Mouse (Mus musculus): ENCODE results near the gene Gm20708.

Gene Gm20708

DNA sequence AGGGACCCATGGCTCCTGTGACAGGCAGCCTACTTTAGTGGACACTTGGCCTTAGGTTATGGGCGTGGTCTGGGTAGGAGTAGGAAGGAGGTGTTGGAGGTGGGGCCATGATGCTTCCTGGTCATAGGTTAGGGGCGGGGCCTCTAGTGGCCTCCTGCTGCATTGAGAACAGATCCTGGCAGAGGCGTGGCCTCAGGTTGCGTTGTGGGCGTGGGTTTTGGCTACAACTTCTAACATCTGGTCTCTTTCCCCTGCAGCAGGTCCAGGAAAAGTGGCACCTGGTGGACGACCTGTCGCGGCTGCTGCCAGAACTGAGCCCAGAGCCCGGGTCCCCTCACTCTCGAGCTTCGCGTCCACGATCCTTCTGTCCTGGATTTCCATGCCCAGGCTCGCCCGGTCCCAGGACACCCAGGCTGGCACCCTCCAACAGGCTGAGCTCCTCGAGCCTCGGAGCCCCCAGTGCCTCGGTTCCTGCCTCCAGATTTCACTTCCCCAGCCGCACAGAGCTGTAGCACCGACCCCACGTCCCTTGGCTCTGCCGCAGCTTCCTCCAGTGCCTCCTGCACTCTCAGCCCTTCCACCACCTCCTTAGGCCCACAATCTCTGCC lies 17.1 kb upstream of the Gm20708 start:
- Histone ChIP-seq H3K4me3 (replicated peaks; ENCODE audit: low read length) (peak overlapping the region; percentile 64), H3K36me3 (ENCODE audit: insufficient read depth, low read length) (0 out of 2 replicates have a peak, but pooled peaks cover 3% of the 10 kb centered on the region)
- TF ChIP-seq POU5F1 (IDR thresholded peaks at IDR 0.05; ENCODE audit: borderline replicate concordance, low read length) (no peak), NANOG (IDR thresholded peaks at IDR 0.05; ENCODE audit: borderline replicate concordance, low read length) (no peak), CTCF (conservative IDR thresholded peaks at IDR 0.05; ENCODE audit: low read length) (no peak)

DNA sequence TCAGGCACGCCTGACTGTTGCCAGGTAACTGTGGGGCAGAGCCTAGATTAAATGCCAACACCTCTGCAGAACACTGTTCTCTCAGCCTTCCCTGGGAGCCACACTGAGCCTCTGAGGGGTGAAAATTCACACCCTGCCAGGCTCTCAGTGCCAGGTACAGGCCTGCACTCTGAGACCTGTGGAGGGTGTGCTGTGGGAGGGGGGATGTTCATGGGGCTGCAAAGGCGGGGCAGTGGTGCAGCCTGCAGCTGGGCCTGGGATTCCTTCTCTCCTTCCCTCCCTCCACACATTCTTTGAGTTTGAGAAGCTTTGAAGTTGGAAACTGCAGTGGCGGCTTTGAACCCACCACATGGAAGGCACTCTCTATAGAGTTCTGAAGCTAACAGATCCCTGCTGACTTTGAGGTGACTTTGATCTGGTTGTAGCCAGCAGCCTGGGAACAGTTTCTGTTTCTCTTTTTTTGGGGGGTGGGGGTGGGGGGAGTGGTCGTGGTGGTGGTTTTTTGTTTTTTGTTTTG lies 15.4 kb upstream of the Gm20708 start:
- no peaks in the 10 kb centered on the region for H3K9me3 ChIP-seq (ENCODE audit: low read length)
- peaks cover 13% of the 10 kb centered on the region; the same call in 1 of the 2 replicates for H3K27me3 ChIP-seq (ENCODE audit: insufficient read depth, low read length)
- peaks cover 71% of the 10 kb centered on the region for H3K4me1 ChIP-seq (replicated peaks; ENCODE audit: low read depth, low read length)
- no peak for TF ChIP-seq NANOG (IDR thresholded peaks at IDR 0.05; ENCODE audit: borderline replicate concordance, low read length)
- no peak for TF ChIP-seq POU5F1 (IDR thresholded peaks at IDR 0.05; ENCODE audit: borderline replicate concordance, low read length)
- TF ChIP-seq CTCF (conservative IDR thresholded peaks at IDR 0.05; ENCODE audit: low read length), result no peak
- no peaks in the 10 kb centered on the region for H3K36me3 ChIP-seq (ENCODE audit: insufficient read depth, low read length)
- H3K4me3 ChIP-seq (replicated peaks; ENCODE audit: low read length), result no peak overlapping the region

More for the DNA sequence above, 17.1 kb upstream of the Gm20708 start:
- peaks cover 55% of the 10 kb centered on the region for H3K4me1 ChIP-seq (replicated peaks; ENCODE audit: low read depth, low read length)
- no peaks in the 10 kb centered on the region for H3K9me3 ChIP-seq (ENCODE audit: low read length)
- 0 out of 2 replicates have a peak, but pooled peaks cover 7% of the 10 kb centered on the region for H3K27me3 ChIP-seq (ENCODE audit: insufficient read depth, low read length)

DNA sequence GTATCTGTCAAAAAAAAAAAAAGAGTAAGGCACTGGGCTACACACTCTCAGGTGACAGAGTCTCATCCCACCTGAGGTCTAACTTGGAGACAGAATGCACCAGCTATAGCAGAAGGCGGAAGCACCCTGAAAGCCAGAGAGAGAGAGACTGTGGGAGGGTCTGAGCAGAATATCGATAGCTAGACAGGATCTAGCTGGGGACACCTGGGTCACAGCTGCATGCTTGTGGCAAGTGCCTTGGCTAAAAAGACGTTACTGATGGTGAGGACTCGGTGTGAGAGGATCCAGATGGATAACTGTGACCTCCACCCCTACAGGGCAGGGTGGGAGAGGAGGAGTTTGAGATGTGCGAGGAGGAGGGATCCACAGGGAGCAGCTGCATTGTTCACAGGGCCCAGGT lies 12.5 kb upstream of the Gm20708 start:
- no peaks in the 10 kb centered on the region for H3K9me3 ChIP-seq (ENCODE audit: low read length)
- H3K27me3 ChIP-seq (ENCODE audit: insufficient read depth, low read length), result peaks cover 16% of the 10 kb centered on the region; the same call in 1 of the 2 replicates
- H3K36me3 ChIP-seq (ENCODE audit: insufficient read depth, low read length), result no peaks in the 10 kb centered on the region

DNA sequence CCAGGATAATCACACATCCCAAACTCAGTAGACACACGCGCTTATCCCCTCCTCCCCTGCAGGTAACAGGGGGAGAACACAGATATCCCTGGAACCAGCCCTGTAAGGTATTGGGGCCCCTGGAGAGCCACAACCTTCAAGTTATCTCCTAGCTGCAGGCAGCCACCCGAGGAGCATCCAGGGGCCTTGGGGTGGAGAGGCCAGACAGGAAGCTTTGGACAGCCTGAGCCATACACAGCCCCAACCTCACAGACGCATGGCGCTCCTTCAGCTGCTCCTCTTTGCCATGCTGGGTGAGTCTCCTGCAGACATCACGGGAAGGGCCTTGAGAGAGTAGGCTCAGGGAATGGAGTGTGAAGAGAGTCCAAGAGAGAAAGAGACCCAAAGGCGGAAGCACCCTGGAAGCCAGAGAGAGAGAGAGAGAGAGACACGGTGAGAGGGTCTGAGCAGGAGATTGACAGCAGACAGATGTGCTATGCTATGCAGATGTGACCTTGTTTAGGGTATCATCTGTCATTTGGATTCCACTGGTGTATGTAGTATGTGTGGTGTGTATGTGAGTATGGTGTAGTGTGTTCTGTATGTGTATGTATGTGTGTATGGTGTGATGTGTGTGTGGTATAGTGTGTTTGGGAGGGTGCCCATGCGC lies 11.8 kb upstream of the Gm20708 start, which contains the start of gene 6030468B19Rik:
Gene 6030468B19Rik, plus strand, starts transcription at position 150 of the 649 bp plus-strand sequence.
- no peak within 1 kb of the TSS for H3K4me3 ChIP-seq (replicated peaks; ENCODE audit: low read length)
- peaks cover 43% of the 10 kb centered on the region for H3K4me1 ChIP-seq (replicated peaks; ENCODE audit: low read depth, low read length)
- no peaks in the 10 kb centered on the region for H3K36me3 ChIP-seq (ENCODE audit: insufficient read depth, low read length)
- H3K9me3 ChIP-seq (ENCODE audit: low read length), result no peaks in the 10 kb centered on the region
- TF ChIP-seq POU5F1 (IDR thresholded peaks at IDR 0.05; ENCODE audit: borderline replicate concordance, low read length) (no peak), NANOG (IDR thresholded peaks at IDR 0.05; ENCODE audit: borderline replicate concordance, low read length) (no peak), CTCF (conservative IDR thresholded peaks at IDR 0.05; ENCODE audit: low read length) (no peak)
- peaks cover 16% of the 10 kb centered on the region; the same call in 1 of the 2 replicates for H3K27me3 ChIP-seq (ENCODE audit: insufficient read depth, low read length)

More for the DNA sequence above, 12.5 kb upstream of the Gm20708 start:
- Histone ChIP-seq H3K4me3 (replicated peaks; ENCODE audit: low read length) (no peak overlapping the region), H3K4me1 (replicated peaks; ENCODE audit: low read depth, low read length) (peaks cover 50% of the 10 kb centered on the region)
- TF ChIP-seq POU5F1 (IDR thresholded peaks at IDR 0.05; ENCODE audit: borderline replicate concordance, low read length), result no peak
- TF ChIP-seq NANOG (IDR thresholded peaks at IDR 0.05; ENCODE audit: borderline replicate concordance, low read length), result no peak
- no peak for TF ChIP-seq CTCF (conservative IDR thresholded peaks at IDR 0.05; ENCODE audit: low read length)

DNA sequence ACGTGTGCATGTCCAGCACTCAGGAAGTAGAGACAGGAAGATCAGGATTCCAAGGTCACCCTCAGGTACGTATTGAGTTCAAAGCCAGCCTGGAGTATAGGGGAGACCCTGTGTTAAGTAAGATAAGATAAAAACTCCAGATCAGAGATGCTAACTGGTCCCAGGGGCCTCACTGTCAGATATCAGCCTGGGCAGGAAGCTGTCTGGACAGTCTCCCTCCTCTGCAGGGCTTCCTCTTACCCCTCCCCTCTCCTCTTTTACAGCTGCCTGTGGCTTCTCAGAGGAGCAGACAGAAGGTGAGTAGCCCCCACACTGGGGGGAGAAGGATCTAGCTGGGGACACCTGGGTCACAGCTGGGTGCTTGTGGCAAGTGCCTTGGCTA lies 11.3 kb upstream of the Gm20708 start:
- no peaks in the 10 kb centered on the region for H3K9me3 ChIP-seq (ENCODE audit: low read length)
- no peaks in the 10 kb centered on the region for H3K36me3 ChIP-seq (ENCODE audit: insufficient read depth, low read length)
- TF ChIP-seq NANOG (IDR thresholded peaks at IDR 0.05; ENCODE audit: borderline replicate concordance, low read length) (no peak), POU5F1 (IDR thresholded peaks at IDR 0.05; ENCODE audit: borderline replicate concordance, low read length) (no peak), CTCF (conservative IDR thresholded peaks at IDR 0.05; ENCODE audit: low read length) (no peak)
- no peak overlapping the region for H3K4me3 ChIP-seq (replicated peaks; ENCODE audit: low read length)
- peaks cover 16% of the 10 kb centered on the region for H3K27me3 ChIP-seq (ENCODE audit: insufficient read depth, low read length)
- peaks cover 40% of the 10 kb centered on the region for H3K4me1 ChIP-seq (replicated peaks; ENCODE audit: low read depth, low read length)

DNA sequence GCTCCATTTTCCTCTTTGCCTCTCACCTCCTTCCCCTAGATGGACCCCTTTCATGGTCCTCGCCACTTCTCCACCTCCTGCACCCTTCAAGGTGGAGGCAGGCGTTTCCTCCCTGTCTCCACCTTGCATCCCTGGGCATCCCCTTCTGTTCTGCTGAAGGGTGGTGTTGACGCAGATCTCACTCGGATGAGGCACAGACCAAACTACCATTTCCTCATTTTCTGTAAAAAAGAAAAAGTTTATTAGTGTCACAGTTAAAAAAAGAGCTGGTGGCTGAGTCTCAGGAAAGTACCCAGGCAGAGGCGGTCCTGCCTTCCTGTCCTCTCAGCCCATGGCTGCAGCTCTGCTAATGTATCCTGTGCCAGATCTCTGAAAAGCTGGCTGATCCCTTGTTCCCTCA lies 10.3 kb upstream of the Gm20708 start:
- peaks cover 19% of the 10 kb centered on the region for H3K27me3 ChIP-seq (ENCODE audit: insufficient read depth, low read length)
- H3K4me1 ChIP-seq (replicated peaks; ENCODE audit: low read depth, low read length), result peaks cover 34% of the 10 kb centered on the region
- no peaks in the 10 kb centered on the region for H3K9me3 ChIP-seq (ENCODE audit: low read length)
- TF ChIP-seq NANOG (IDR thresholded peaks at IDR 0.05; ENCODE audit: borderline replicate concordance, low read length) (no peak), CTCF (conservative IDR thresholded peaks at IDR 0.05; ENCODE audit: low read length) (no peak), POU5F1 (IDR thresholded peaks at IDR 0.05; ENCODE audit: borderline replicate concordance, low read length) (no peak)
- H3K4me3 ChIP-seq (replicated peaks; ENCODE audit: low read length), result no peak overlapping the region
- H3K36me3 ChIP-seq (ENCODE audit: insufficient read depth, low read length), result no peaks in the 10 kb centered on the region

DNA sequence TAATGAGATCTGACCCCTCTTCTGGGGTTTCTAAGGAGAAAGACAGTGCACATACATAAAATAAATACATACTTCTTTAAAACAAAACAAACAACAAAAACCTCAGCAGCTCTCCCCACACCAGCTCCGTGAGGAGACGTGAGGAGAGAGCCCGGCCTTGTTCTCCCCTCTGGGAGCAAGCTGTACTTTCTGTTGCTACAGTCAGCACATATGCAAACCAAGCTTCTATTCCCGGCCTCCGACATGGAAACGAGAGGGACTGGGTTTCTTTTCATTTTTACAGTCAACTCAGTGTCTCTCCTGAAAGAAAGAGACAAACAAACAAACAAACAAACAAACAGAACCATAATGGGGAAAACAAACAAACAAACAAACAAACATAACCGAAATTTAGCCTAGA lies 9.4 kb upstream of the Gm20708 start:
- Histone ChIP-seq H3K9me3 (ENCODE audit: low read length) (no peaks in the 10 kb centered on the region), H3K4me1 (replicated peaks; ENCODE audit: low read depth, low read length) (peaks cover 26% of the 10 kb centered on the region)
- no peak for TF ChIP-seq CTCF (conservative IDR thresholded peaks at IDR 0.05; ENCODE audit: low read length)
- no peak for TF ChIP-seq POU5F1 (IDR thresholded peaks at IDR 0.05; ENCODE audit: borderline replicate concordance, low read length)
- no peak for TF ChIP-seq NANOG (IDR thresholded peaks at IDR 0.05; ENCODE audit: borderline replicate concordance, low read length)

DNA sequence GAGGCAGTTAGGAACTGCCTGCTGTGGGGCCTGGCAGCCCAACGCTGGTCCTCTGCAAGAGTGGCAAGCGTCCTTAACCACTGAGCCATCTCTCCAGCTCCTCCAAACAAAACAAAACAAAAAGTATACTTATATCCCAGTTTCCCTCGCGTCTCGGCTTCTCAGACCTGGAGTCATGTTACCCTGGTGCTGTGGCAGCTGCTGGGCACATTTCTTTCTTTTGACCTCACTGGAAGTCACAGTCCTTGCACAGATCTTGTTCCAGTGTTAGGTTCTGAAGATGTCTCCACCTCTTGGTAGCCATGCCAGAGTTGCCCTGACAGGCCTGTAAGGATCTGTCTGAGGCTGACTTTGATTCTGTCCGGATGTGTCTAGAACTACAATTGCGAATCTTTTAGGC lies 7.8 kb upstream of the Gm20708 start:
- Histone ChIP-seq H3K36me3 (ENCODE audit: insufficient read depth, low read length) (no peaks in the 10 kb centered on the region), H3K27me3 (ENCODE audit: insufficient read depth, low read length) (peaks cover 13% of the 10 kb centered on the region), H3K4me3 (replicated peaks; ENCODE audit: low read length) (no peak overlapping the region), H3K4me1 (replicated peaks; ENCODE audit: low read depth, low read length) (peaks cover 29% of the 10 kb centered on the region), H3K9me3 (ENCODE audit: low read length) (no peaks in the 10 kb centered on the region)
- no peak for TF ChIP-seq CTCF (conservative IDR thresholded peaks at IDR 0.05; ENCODE audit: low read length)
- TF ChIP-seq POU5F1 (IDR thresholded peaks at IDR 0.05; ENCODE audit: borderline replicate concordance, low read length), result no peak
- no peak for TF ChIP-seq NANOG (IDR thresholded peaks at IDR 0.05; ENCODE audit: borderline replicate concordance, low read length)

More for the DNA sequence above, 9.4 kb upstream of the Gm20708 start:
- Histone ChIP-seq H3K4me3 (replicated peaks; ENCODE audit: low read length) (no peak overlapping the region), H3K27me3 (ENCODE audit: insufficient read depth, low read length) (peaks cover 19% of the 10 kb centered on the region), H3K36me3 (ENCODE audit: insufficient read depth, low read length) (no peaks in the 10 kb centered on the region)

Measured in E14TG2a.4 (cell line).